Mouse (Mus musculus) mouse embryonic stem cell (cell line): ENCODE results near the gene Prrc2a.

Experiments
- in situ Hi-C, 2 experiments: fragments of 300-500 bp; cut with MboI; formaldehyde crosslinking; loops; 1 replicate in 1 of 2; 3 replicates in 1 of 2; pipeline ENCODE4 v1.14.3; 2019 to 2020; ENCODE audit warnings: low sequenced_read_pairs in 2 of 2, low pct_unique_long_range_greater_than_20kb in 1 of 2, mixed read lengths in 1 of 2; ENCODE audit not compliant: unreplicated experiment in 1 of 2

Prrc2a gene

DNA sequence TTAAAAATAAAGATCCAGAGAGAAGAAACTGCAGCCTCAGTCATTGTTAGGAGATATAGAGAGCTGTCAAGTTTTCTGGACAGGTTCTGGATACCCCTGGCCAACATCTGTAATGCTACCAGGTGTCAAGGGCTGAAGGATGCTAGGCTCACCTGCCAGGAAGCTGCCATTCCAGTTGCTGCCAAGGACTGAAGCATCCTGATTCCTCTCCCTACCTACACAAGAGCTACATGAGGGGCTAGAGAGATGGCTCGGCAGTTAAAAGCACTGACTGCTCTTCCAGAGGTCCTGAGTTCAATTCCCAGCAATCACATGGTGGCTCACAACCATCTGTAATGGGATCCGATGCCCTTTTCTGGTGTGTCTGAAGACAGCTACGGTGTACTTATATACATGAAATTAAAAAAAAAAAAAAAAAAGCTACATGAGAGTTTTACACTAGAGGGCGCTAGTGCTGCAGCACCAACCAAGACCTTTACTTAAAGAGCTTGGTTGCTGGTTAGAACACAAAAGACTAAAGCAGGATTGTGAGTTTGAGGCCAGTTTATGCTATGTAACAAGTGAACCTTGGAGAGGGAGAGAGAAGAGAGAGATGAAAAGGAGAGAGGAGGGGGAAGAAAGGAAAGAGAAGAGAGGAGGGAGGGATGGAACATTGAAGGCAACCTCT lies 4.0 kb upstream of the Prrc2a start:
- in situ Hi-C loops: loop anchor here in 1 of 2 experiments (5.0 kb wide), 1 partner anchor 64 kb away; the partner anchor contains the start of gene Atp6v1g2

DNA sequence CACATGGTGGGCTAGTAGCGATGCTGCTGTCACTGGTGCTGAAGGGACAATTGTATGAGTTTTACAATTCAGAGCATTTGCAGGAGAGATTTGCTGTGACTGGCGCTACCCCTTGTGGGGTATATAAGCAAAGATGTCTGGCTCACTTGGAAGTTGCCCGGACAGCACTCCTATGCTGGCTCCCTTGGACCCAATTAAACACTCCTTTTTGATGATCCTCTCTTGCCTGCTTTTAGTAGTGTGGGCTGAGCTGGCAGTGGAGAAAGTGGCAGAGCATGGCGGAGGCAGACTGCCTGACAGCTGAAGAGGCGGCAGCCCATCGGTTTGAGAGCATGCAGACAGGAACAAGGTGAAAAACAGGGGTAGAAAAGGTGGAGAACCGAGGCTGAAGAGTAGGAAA lies 3.1 kb upstream of the Prrc2a start:
- in situ Hi-C loops: loop anchor here in 1 of 2 experiments (5.0 kb wide), 1 partner anchor 65 kb away; the partner anchor contains the start of gene Atp6v1g2

DNA sequence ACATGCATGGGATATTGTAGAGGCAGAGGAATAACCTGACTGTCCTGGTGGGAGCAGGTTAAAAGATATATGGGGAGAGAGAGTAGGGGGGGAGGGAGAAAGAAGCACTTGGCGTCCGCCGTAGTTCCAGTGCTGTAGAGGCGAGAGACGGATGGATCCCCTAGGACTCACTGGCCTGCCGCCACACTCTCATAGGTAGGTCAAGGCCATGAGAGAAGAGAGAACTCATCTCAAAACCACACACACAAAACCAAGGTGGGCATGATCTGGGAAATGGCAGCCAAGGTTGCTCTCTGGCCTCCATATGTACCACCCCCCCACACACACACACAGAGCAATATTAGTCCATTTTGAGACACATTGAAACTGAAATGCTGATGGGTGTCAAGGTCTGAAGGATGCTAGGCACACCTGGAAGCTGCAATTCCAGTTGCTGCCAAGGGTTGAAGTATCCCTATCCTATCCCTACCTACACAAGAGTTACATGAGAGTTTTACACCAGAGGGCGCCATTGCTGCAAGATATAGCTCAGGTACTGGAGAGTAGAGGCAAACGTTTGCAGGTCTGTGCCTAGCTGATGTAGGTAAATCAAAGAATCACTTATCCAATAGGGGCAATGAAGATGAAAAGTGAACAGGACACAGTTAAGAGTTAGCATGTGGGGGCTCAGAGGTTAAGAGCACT lies 1.8 kb upstream of the Prrc2a start:
- in situ Hi-C loops: loop anchor here in 1 of 2 experiments (5.0 kb wide), 1 partner anchor 66 kb away; the partner anchor contains the start of gene Atp6v1g2

DNA sequence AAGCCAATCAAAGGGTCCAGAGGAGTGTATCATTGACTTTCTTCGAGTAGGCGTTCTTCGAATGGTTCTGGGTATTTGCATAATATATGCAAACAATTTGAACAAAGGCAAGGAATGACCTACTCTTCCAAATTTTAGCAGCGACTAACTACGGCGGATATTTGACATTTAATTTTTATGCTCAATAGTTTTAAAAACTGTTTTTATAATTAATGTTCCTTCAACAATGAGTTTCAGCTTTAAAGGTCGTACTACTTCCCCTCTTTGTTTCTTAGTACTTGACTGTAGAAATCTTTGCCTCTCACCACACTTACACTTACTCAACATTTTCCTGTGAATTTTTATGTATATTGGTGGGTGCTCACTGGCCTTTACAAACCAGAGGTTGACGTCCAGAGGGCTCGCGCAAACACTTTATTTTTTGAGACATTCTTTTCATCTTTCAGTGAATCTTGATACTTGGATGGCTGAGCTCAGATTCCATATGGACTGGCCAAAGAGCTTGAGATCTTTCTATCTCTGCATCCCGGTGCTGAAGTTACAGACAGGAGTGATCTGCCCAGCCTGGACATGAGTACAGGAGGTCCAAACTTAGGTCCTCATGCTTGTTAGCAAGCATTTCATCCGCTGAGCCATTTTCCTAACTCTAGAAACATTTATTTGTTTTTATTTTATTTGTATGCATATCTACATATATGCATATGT lies 906 bp upstream of the Prrc2a start:
- in situ Hi-C loops: loop anchor here in 1 of 2 experiments (5.0 kb wide), 1 partner anchor 67 kb away; the partner anchor contains the start of gene Atp6v1g2

DNA sequence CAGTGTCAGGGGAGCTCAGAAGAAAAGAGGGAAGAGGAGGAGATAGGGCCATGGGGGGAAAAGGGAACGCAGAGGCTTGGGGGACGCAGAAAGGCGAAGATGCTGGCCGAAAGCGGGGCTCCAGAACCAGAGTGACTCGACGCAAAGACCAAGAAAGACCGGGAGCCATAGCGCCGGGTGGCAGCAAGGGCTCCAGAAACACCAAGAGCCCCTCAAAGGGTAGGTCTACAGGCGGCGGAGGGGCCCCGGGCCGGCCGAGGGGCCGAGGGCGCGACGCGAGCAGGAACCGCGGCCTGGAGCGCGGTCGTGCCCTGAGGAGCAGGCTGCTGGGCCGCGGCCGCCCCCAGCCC lies 504 bp downstream of the Prrc2a start:
- in situ Hi-C loops: no loop called here

DNA sequence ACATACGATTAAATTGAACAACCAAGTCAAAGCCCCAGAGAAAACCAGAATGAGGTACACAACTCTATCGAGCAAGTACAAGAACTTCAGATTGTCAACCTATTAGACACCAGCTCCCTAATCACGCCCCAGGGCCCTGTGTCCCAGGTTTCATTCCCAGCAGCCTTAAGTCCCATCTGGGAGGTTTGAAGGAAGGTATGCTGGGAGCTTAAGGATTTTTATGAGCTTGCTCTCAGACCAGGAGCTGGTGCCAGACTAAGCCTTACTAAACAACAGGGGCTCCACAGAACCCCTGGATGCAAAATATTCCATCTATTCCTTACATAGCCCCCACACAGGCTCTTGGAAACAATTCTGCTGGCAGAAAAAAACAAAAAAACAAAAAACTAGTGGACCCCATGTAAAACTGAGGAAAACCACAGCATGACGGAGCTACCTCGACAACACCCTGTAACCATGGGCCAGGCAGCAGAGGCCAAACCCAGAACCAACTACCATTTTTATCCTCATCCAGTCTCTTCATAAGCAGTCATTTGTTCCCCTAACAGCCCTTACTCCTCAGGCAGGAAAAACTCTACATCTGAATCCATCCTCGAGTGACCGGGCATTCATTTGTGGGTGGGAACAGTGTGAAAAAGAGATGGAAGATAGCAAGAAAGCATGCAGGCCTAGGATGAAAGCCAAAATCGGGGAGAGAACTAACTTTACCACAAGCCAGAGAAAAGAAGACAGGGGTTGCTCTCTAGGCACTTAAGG lies 1.2 kb downstream of the Prrc2a start:
- in situ Hi-C loops: no loop called here

DNA sequence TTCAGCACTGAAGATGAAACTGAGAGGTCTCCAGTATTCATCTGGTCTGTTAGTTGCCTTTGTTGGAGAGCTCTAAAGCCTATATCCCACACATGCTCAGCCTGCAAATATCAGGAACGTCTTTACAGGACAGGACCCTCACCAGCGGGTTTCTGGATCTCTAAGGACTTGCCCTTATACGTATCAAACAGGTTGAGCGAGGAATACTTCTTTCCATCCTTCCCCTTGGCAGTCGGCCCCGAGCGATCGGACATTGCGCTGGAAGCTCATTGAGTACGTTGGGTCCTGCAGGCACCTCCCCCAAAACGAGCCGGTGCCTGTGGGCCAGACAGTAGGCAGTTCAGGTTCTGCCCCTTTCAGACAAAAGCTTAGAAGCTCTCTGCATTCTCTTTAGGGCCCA lies 2.0 kb downstream of the Prrc2a start:
- in situ Hi-C loops: no loop called here

DNA sequence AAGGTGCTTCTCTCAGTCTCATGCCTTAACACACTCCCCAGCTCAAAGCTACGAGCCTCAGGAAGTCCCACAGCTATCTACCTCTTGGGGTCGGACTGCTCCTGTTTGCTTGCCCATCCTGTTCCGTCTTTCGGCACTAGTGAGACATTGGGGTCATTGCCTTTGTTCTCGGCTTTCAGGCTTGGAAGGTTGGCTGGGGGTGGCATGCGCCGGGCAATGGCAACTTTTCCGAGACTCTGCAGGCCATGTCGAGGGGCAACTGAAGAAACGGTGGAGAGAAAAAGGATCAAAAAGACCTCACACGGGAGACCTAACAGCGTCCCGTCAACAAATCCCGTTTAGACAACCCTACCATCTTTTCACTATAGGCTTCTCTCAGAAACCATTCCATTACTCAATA lies 2.6 kb downstream of the Prrc2a start:
- in situ Hi-C loops: no loop called here

DNA sequence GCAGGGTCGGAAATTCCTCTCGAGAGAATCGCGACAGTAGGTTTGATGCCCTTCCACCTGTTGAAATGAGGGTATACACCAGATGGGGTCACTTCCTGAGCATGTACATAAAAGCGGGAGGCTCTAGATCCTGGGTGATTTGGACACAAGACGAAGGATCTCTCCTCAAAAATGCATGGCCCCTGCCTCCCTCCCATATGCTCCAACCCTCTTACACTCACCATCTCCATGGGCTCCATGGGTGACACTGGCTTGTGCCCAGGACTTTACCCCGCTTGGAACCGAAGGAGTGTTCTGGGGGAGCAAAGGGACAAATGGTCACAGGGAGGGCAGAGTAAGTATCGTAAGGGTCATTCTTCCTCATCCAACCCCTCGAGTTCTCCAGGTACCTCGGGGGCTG lies 3.3 kb downstream of the Prrc2a start:
- in situ Hi-C loops: no loop called here

DNA sequence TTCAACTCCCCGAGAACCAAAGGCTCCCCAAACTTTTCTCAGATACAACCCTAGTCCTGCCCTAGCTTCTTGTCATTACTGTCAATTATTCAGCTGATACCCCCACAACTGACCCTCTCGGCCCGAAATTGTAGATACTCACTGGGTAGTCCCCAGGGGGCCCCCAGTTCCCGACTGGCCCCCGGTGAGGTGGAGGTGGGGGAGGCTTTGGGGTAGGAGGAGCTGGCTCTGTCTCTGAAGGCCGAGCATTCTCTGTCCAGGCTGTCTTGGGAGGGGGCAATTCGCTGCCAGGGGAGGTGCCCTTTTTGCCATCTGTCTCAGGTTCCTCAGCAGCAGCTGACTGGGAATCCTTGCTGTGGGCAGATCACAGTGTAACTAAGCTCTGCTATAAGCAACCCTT lies 5.1 kb downstream of the Prrc2a start:
- in situ Hi-C loops: no loop called here

DNA sequence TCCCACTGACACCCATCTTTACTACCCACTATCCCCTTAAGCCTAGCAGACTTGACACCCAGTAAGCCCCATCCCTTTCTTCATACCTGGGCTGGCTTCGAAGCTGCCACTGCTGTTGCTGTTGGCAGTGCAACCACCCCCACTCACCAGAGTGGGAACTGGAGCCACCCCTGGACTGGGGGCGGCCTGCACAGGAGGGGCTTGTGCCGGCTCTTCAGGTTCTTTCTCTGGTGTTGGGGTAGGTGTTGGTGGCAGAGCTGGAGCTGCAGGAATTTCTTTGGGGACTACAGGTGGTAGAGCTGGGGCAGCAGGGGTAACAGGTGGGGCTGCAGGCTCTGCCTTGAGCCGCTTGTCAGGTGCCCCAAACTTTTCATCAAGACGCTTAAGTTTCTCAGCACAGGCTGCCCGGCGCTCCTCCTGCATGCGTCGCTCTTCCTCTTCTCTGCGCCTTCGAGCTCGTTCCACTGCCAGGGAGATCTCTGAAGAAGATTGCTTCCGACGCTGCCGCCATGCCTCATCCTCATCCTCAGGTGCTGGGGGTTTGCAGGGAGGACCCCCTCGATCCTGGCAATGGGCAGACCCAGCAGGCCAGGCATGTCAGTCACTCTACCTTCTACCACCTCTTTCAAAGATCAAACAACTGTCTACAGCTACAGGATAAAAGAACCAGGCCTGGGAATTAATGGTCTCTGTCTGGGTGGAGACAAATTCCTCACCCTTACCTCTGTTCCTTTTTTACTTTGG lies 5.7 kb downstream of the Prrc2a start:
- in situ Hi-C loops: no loop called here

DNA sequence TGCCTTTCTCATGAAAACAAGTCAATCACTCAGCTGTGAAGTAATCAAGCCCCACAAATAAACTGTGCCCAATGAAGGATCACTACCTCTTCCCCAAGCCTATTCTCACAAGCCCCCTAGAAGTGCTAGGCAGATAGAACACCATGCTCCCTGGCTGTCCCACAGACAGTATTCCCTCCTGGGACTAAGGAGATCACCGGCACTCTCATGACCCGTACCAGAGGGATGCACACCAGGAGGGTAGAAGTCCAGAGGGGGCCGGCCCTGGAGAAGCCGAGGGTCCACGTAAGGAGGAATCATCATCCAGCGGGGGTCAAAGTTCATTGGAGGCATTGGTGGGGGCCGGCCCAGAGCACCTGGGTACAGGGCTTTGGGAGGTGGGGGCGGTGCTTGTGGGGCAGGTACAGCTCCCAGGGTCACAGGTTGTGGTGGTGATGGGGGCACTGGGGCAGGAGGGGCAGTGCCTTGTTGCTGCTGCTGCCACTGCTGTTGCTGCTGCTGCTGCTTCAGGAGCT lies 7.0 kb downstream of the Prrc2a start:
- in situ Hi-C loops: no loop called here

DNA sequence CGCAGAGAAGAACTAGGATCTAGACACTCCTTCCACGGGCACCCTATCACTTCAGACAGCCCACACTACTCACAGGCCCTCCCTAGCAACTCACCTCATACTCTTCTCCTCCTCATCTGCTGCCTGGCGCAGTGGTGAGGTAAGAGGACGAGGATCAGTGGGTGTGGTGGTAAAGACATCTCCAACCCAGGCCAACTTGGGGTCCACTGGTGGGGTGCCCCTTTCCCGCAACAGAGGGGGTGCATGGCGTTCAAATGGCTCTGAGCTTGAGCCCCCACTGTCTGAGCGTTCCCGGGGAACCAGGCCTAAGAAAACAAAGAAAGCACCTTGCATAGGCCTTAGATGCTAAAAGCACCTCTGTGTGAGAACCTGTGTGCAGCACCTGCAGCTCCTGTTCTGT lies 7.4 kb downstream of the Prrc2a start:
- in situ Hi-C loops: no loop called here

DNA sequence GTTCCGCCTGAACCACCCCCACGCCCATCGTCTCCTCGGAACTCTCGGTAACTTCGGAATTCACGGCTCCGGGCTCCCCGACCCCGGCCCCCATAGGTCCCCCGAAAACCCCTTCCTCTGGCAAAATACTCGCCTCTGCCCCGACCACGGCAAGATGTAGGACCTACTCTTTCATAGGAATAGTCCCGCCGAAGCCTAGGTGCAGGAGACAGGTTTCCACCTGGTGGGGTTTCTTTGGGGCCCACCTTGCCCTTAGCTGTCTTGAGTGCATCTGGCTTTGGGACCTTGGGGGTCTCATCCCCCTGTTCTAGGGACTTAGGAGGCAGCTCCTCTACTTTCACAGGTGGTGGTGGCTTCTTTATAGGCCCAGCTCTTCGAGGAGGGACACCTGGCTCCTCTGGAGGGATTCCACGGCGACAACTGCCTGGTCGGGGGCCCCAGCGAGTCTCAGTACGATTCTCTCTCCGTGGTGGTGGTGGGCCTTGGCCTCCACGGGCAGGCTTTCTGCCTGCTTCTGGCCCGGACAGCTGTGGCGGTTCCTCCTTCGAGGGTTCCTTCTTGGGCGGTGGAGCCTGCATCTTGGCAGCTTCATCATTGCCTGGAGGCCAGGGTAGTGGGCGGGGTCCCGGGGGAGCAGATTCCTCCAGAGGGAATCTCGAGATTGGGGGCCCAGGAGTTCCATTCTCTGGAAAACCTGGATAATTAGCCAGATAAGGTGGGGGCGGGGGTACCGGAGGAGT lies 8.1 kb downstream of the Prrc2a start:
- in situ Hi-C loops: no loop called here

DNA sequence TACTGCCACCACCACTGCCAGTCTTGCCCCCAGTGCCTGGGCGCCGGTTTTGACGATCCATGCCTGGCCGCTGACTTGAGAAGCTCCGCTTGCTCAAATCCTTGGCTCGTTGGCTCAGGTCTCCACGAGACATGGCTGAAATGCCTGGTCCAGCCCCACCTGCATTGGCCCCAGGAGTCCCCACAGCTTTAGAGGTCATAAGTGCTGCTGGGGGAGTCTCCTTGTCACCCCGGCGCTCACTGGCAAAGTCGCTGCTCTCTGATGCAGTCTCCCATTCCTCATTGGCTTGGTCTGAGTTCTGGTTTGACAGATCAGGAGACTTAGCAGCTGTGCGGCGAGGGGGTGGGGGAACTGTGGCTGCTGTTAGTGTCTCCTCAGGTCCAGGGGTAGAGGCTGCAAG lies 9.2 kb downstream of the Prrc2a start:
- in situ Hi-C loops: no loop called here

DNA sequence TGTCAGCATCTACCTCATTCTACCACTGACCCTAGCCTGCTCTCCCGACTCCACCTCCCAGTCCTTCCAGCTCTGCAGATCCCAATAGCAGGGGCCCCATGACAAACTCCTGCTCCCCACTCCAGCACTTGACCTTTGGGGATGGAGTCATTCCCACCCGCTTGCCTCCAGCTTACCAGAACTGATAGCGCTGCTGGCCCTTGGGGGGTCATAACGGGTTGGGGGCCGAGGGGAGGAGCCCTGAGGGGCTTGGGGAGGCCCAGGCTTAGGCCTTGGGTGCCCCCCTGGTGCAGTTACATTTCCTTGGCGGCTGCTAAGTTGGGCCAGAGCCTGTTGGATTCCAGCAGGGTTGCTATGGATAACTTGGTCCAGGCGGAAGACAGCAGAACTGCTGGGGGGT lies 10.1 kb downstream of the Prrc2a start:
- in situ Hi-C loops: no loop called here

DNA sequence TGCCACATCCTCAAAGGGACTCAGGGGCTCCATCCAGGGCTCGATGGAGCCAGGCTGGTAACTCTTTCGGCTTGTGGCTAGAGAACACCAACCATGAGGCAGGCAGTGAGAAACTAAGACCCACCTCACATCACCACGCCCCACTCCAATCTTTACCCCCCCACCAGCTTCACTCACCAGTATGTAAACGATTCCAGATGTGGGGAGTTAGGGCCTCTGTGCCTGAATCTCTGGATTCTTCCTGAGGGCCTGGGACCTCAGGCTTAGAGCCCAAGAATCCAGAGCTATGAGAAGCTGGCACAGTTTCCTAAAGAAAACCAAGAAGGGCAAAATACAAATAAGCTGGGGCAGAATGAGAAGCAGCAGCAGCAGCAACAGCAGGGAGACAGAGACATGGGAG lies 10.8 kb downstream of the Prrc2a start:
- in situ Hi-C loops: no loop called here
